Mouse (Mus musculus): ENCODE data around the gene Ociad2. TPM values are rescaled to one million over a fixed set of nuclear protein-coding genes. Genes with fewer than 3 reads are reported as not detected.

Ociad2 gene
- polyA plus RNA-seq, 1 experiment from 2014 or later: 9.3 TPM

DNA sequence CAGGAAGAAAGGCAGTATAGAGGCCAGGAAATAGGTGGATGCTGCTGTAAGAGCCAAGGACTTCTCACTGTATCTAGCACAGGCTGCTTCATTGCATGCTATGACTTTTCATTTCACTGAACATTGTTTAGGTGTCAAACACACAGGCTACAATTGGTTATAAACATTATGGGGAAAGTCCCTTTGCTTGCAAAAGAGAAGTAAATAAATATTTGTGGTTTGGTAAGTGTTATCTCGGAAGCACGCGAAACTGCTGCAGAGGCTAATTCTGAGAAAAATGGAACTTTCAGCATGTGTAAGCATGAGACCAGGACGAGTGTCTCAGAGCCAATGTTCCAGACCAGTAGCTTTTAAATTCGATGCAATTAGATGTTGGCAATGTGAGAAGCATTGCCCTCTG lies 54.2 kb downstream of the Ociad2 start:
- no peaks in the 10 kb centered on the region for H3K9me3 ChIP-seq
- H3K27ac ChIP-seq: no peak overlapping the region
- H3K27me3 ChIP-seq (ENCODE audit: insufficient read depth, poor library complexity, severe bottlenecking): no peaks in the 10 kb centered on the region
- WGBS: 87% methylated on average over 5 of the region's 5 CpGs
- H3K36me3 ChIP-seq: no peaks in the 10 kb centered on the region
- H3K4me3 ChIP-seq: no peak overlapping the region
- H3K4me1 ChIP-seq (replicated peaks): no peaks in the 10 kb centered on the region
- no peak for DNase-seq (ENCODE audit: low spot score)

DNA sequence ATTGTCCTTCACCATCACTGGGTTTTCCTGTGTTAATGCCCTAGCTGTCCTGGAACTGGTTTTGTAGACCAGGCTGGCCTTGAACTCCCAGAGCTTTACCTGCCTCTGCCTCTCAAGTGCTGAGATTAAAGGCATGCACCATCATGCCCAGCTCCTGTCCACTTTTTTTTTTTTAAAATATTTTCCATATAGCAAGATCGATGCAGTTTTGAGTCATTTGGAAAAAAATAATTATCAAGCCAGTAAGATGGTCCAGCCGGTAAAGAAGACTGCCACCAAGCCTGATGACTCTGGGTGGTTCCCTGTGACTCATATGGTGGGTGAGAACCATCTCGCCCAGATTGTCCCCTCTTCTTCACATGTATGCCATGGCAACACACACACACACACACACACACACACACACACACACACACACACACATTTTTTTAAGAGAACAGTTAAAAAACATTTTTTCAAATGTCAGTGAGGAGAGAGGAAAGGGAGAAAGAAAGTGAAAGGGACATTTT lies 55.3 kb downstream of the Ociad2 start:
- DNase-seq (ENCODE audit: low spot score): no peak
- no peaks in the 10 kb centered on the region for H3K4me1 ChIP-seq (replicated peaks)
- no peaks in the 10 kb centered on the region for H3K27me3 ChIP-seq (ENCODE audit: insufficient read depth, poor library complexity, severe bottlenecking)
- no peak overlapping the region for H3K27ac ChIP-seq
- H3K36me3 ChIP-seq: no peaks in the 10 kb centered on the region
- no peak overlapping the region for H3K4me3 ChIP-seq
- 92% methylated on average over 3 of the region's 3 CpGs for WGBS
- no peaks in the 10 kb centered on the region for H3K9me3 ChIP-seq

DNA sequence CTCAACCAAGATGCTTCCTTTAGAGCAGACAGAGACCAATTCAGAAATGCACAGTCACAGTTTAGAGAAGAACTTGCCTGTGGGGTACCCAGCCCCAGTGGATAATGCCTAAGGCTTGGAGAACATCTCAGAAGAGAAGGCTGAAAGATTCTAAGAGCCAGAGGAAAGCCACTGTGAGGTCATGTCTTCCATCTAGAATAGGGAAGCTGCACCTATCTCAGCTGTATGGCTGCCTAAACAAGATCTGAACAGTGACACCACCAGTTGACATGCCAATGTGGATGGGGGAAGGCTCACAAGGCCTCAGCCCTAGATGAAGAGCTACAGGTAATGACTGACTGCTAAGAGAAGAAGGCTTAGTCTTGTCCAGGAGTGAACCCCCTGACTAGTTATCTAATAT lies 56.8 kb downstream of the Ociad2 start:
- no peak for DNase-seq (ENCODE audit: low spot score)
- H3K36me3 ChIP-seq: no peaks in the 10 kb centered on the region
- H3K9me3 ChIP-seq: no peaks in the 10 kb centered on the region
- H3K4me1 ChIP-seq (replicated peaks): peaks cover 8% of the 10 kb centered on the region
- H3K4me3 ChIP-seq: no peak overlapping the region
- no peak overlapping the region for H3K27ac ChIP-seq
- no peaks in the 10 kb centered on the region for H3K27me3 ChIP-seq (ENCODE audit: insufficient read depth, poor library complexity, severe bottlenecking)

DNA sequence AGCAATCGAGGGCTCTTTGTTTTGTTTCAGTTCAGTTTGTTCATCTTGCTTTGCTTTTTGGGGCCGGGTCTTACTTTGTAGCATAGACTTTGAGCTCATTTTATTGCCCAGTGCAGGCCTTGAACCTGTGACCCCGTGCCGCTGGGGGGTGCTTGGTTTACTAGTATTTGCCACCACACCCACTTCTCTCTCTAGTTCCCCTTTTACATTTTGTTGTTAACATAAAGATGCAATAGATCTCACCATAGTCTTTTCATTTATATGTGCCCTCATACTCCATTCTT lies 60.3 kb downstream of the Ociad2 start:
- no peak for DNase-seq (ENCODE audit: low spot score)
- 75% methylated on average over 4 of the region's 4 CpGs for WGBS

DNA sequence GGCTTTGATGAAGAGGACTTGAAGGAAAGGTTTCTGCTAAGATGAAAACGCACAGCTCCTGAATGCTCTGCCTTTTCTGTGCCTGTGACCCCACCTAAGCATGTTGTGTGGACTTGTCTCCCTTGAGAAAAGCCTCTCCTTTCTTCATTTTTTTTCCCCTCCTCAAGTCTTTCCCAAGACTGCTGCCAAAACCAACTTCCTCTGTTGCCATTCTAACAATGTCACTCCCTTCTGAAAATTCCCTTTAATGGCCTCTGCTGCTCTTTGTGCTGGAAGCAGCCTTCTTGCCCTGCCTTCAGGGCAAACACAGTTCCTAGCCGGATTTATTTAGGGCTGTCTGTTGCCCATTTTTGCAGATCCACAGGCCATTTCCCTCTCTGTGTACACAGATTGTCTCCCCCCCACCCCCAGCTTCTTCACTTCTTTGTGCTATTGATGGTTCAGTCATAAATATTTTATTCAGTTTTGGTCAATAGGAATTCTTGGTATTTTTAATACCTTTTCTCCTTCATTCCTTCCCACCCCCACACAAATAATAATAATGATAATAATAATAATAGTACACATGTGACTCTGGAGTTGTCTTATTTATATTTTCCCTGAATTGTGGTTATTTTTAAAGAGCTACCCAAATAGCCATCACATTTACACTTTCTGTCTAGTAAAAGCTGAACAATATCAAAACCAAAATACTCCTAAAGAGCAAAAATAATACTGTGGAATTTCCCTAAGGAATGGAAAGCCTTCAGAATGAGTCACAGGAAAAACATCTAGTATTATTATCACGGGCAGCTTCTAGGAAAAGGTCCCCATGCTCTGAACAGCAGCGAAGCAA lies 60.9 kb downstream of the Ociad2 start:
- no peak overlapping the region for H3K4me3 ChIP-seq
- H3K27ac ChIP-seq: peak overlapping the region; percentile 45; the same call in 1 of the 2 replicates
- H3K27me3 ChIP-seq (ENCODE audit: insufficient read depth, poor library complexity, severe bottlenecking): no peaks in the 10 kb centered on the region
- WGBS: 59% methylated on average over 4 of the region's 4 CpGs
- peaks cover 8% of the 10 kb centered on the region for H3K4me1 ChIP-seq (replicated peaks)
- no peaks in the 10 kb centered on the region for H3K9me3 ChIP-seq
- DNase-seq (ENCODE audit: low spot score): no peak
- H3K36me3 ChIP-seq: no peaks in the 10 kb centered on the region

More for the DNA sequence above, 60.3 kb downstream of the Ociad2 start:
- Histone ChIP-seq H3K9me3 (no peaks in the 10 kb centered on the region), H3K27ac (no peak overlapping the region), H3K36me3 (no peaks in the 10 kb centered on the region), H3K27me3 (ENCODE audit: insufficient read depth, poor library complexity, severe bottlenecking) (no peaks in the 10 kb centered on the region), H3K4me1 (replicated peaks) (peaks cover 8% of the 10 kb centered on the region), H3K4me3 (no peak overlapping the region)

DNA sequence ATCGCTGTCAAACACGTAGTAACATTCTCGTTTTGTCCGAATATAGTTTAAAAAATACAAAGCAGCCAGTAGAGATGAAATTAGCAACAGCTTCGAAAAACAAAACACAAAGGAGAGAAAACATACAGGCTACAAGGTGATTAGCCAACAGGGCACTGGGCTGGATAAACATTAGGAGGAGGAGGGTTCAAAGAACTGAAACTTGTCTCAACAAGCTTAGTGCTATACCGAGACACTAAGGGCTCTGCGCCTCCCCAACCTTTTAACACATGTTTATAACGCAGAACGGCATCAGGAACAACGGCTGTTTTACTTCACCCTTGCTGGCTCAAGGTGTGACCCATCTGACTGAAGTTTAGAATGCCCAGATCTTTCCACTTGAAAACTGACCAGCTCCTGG lies 61.6 kb downstream of the Ociad2 start:
- 71% methylated on average over 10 of the region's 10 CpGs for WGBS
- no peak overlapping the region for H3K4me3 ChIP-seq
- peak overlapping the region; percentile 45; the same call in 1 of the 2 replicates for H3K27ac ChIP-seq
- H3K36me3 ChIP-seq: no peaks in the 10 kb centered on the region
- no peaks in the 10 kb centered on the region for H3K27me3 ChIP-seq (ENCODE audit: insufficient read depth, poor library complexity, severe bottlenecking)
- peaks cover 8% of the 10 kb centered on the region for H3K4me1 ChIP-seq (replicated peaks)
- H3K9me3 ChIP-seq: no peaks in the 10 kb centered on the region
- DNase-seq (ENCODE audit: low spot score): no peak

DNA sequence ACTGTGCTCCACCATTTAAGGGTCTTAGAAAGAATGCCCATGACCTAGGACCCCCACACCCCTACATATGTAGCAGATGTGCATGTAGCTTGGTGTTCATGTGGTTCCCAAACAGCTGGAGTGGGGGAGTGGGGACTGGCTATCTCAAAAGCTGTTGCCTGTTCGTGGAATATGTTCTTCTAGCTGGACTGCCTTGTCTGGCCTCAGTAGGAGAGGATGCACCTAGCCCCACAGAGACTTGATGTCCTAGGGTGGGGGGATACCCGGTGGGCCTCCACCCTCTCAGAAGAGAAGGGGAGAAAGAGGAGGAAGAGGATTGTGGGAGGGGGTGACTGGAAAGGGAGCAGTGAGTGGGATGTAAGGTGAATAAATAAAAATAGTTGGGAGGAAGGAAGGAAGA lies 65.9 kb downstream of the Ociad2 start:
- Histone ChIP-seq H3K9me3 (no peaks in the 10 kb centered on the region), H3K27ac (no peak overlapping the region), H3K4me3 (no peak overlapping the region), H3K27me3 (ENCODE audit: insufficient read depth, poor library complexity, severe bottlenecking) (no peaks in the 10 kb centered on the region), H3K36me3 (no peaks in the 10 kb centered on the region), H3K4me1 (replicated peaks) (peaks cover 21% of the 10 kb centered on the region)
- 72% methylated on average over 2 of the region's 2 CpGs for WGBS
- DNase-seq (ENCODE audit: low spot score): no peak

DNA sequence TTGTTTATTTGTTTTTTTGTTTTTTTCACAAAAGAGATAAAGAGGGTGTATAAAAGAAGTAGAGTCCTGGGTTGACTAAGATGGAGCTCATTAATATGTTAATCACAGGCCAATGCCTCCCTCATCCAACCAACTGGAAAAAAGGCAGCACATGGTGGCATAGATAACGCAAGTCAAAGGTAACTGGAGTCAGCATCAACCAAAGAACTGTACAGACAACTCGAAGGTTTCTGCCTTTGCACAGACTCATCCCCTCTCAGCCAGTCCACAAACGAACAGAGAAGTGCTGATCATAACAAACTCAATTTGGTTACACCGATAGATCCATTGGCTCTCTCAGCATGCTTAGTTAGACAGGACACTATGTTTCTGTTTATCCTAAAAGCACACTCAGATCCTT lies 67.7 kb downstream of the Ociad2 start:
- DNase-seq (ENCODE audit: low spot score): no peak
- WGBS: 73% methylated on average over 4 of the region's 4 CpGs

More for the DNA sequence above, 67.7 kb downstream of the Ociad2 start:
- H3K4me1 ChIP-seq (replicated peaks): peaks cover 14% of the 10 kb centered on the region
- H3K27me3 ChIP-seq (ENCODE audit: insufficient read depth, poor library complexity, severe bottlenecking): no peaks in the 10 kb centered on the region
- H3K4me3 ChIP-seq: no peak overlapping the region
- H3K9me3 ChIP-seq: no peaks in the 10 kb centered on the region
- no peaks in the 10 kb centered on the region for H3K36me3 ChIP-seq
- no peak overlapping the region for H3K27ac ChIP-seq

Other genes starting within 250 kb of the Ociad2 start
- gene Fryl, start 84.4 kb downstream of the Ociad2 start, polyA plus RNA-seq (2016; fragmentation: Nextera tagmentation; extraction: Ambion mirVana): 29.4 and 30.7 TPM in 2 replicates
- 151 and 227 TPM in 2 replicates for gene Ociad1, start 48.2 kb downstream of the Ociad2 start, polyA plus RNA-seq (2016; fragmentation: Nextera tagmentation; extraction: Ambion mirVana)
- gene Cwh43, start 65.0 kb upstream of the Ociad2 start, polyA plus RNA-seq (2016; fragmentation: Nextera tagmentation; extraction: Ambion mirVana): not detected in 2 replicates
- 45.7 and 46.9 TPM in 2 replicates for gene Dcun1d4, start 140.0 kb upstream of the Ociad2 start, polyA plus RNA-seq (2016; fragmentation: Nextera tagmentation; extraction: Ambion mirVana)

All from hindbrain, embryonic 10.5 days (tissue).